Mouse (Mus musculus) layer of hippocampus, adult 9-11 months (tissue): ENCODE results near the gene Nek2.

Source experiments
- DNase-seq: peaks from one replicate; pipeline ENCODE4 v3.0.0; 2022

Nek2 gene

DNA sequence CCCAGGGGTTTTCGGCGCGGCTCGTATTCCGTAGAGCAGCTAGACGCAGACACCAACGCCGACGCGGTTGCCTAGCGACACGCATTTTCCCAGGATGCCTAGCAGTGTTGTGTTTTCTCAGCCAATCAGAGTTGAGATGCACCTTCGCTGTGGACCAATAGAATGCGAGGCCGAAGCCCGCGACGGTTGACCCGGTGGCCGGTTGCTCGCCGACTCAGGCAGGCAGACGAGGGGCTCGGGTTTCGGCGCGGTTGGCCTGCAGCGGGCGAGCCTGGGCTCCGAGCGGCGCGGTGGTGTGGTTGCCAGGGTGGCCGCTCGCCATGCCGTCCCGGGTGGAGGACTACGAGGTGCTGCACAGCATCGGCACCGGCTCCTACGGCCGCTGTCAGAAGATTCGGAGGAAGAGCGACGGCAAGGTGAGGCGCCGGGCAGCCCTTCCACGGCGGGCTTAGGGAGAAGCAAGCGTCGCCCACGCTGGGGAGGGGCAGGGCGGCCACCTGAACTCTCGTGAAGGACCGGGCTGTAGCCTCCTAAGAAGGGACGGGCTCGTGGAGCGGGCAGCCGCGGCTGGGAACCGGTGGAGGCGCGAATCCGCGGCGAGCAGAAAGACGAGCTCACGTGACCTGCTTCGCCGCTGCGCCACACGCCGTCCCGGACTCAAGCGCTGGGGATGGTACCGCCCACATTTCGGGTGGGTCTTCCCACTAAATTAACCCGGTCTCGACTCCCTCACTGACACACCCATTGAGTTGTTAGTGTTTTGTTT is at the start of gene Nek2:
TSS of gene Nek2 (plus strand) at position 119 of the 766 bp plus-strand sequence.
- DNase-seq = peak; percentile 98

DNA sequence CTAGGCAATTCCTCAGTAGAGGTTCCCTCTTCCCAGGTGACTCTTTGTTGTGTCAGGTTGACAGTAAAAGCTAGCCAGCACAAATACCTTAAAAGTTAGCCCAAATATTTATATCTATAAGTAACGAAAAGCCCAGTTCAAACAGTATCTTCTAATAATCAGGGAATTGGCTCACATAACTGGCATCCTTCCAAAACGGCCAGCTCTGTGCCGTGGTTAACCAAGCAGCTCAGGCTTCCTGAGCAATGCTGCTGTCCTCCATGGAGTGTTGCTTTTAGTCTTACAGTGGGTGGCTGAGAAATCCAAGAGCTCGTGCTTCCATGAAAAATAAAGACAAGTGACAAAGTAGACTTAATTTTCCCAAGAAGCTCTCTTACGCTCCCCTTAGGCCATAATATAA is 47.1 kb upstream of the Nek2 start:
- DNase-seq = no peak

DNA sequence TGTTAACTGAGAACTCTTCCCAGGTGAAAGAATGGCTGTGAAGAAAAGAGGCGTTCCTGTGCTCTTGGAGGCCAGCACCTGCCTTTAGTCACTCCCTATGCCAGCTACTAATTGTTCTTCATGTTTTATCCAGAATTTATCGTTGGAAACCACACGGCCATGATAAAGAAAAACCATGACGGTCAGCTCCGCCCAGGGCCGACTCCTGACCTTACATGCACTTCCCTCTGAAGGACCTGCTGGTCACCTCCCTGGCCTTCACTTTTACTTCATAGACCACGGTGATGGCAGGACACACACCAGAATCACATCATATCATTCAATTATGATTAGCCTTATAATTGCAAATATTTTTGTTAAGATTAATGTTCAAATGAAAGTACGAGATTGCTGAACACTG is 46.1 kb upstream of the Nek2 start:
- DNase-seq = no peak

DNA sequence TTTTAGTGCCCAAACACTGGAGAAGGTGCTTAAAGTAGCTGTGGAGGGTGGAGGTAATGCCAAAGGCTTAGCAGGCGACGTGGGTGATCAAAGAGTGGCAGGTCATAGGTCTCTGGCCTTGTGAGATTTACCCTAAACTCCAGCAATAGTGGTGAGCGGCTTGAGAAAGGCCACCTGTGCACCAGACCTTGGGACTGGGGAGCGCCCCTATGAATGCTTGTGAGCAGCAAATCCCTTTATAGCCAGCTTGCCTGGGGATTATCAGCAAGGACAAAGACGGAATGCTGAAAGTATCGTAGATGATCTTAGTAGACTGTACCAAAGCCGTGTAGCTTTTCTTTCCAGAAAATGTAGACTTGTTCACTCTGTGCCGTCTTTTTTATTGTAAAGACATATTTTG is 43.7 kb upstream of the Nek2 start:
- DNase-seq = no peak

DNA sequence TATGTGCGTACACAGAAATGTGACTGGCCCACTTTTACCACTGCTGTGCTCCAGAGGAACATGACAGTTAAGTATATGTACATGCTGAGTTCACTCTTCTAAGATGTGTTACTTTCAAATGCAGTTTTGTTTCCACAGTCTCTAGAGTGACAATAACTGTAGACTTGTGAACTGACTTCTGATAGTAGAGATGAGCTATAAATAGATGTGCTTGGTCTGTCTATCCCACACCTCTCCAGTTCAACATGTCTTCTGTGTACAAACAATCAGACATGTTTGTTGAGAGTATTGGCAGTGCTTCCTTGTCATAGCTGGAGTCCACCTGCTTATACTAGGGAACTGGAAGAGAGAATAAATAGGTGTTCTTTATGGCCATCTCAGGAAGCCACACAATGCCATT is 40.8 kb upstream of the Nek2 start:
- no peak for DNase-seq

DNA sequence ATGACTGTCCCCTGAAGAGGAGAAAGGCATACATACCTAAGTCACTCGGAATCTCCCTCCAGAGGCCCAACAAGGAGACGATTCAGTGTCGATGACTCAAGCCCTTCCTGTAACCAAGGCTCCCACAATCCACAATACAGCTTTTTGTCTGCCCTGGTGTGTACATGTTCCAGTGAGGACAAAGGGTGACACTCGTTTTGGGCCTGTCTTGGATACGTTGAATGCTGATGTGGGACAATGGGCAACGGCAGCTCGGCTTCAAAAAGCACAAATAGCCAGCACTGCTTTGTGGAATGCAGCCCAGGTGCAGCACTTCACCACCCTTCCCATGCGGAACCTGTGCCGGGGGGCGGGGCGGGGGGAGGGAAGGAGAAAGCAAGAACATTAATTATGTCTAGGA is 36.1 kb upstream of the Nek2 start:
- DNase-seq = peak; percentile 70

DNA sequence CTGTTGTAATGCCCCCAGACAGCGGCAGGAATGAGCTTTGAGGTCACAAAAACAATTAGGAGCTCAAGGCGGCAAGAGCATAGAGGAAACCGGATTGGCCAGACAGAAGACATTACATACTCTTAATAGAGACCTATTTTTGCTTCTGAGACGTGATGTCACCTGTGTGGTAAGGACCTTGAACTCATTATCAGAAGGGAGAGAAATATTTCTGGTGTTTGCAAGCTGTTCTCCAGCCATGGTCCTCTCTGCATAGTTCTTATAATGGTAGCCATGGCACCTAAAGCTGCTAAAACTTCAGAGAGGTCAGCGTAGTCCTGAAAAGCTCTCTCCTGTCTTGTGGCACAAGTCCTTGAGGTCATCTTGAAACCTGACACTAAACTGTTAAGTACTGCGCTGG is 35.0 kb upstream of the Nek2 start:
- DNase-seq = no peak

DNA sequence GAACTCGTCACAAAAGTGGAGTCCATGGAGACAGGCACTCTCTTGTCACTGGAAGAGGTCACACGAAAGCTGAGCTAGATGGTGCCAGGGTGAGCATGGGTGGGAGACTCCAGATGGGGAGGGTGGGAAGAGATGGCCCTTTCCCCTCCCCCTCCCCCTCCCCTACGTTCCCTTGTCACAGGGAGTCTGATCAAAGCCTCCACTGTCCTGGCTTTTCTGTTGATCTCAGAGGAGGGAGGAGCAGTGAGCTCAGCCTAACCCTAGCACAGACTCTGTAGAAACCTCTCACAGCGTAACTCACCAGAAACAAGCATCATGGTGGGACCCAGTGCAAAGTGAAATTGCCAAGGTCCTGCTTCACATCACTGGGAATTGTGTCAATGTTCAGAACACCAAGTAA is 33.9 kb upstream of the Nek2 start:
- DNase-seq = peak; percentile 71

DNA sequence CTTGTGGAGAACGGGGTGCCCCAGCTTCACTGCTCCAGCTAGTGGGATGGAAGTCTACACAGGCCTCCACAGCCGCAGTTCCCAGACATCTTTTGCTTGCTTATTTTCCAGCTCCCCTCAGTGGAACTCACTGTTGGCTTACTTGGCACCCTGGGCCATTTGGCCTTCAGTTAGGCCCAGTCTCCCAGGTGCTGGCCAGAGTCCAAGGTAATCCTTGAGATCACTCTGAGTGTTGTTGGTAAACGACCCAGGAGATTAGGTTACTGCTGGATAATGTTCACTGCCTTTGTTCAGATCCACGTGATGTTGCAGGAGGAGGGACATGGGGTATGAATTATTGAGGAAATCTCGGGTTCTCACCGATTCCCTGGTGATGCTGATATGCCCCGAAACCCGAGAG is 28.3 kb upstream of the Nek2 start:
- no peak for DNase-seq

DNA sequence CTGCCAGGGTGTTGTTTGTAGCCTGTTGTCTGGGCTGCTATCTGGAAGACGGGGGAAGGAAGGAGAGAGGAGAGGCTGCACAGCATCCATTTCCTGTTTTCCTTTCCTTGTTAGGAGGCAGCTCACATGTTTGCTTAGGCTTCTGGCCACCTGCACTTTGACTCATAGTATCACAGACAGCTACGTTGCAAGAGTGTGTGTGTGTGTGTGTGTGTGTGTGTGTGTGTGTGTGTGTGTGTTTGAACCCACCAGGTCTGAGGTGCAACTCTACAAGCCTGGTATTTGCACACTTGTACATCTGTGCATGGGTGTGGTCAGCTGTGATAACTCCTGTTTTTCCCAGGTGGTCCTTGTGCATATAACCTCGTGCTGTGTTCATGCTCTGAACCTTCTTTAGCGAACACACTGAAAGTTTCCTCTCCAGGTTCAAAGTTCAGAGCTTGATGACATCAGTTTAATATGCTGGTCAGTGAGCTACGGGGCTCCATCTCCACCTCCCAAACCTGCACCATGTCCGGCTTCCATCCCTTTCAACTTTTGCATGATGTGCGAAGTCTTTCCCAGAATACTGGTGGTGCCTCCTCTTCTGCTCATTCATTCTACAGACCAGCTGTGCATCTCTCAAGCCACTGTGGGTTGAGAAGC is 27.2 kb upstream of the Nek2 start:
- DNase-seq = no peak

DNA sequence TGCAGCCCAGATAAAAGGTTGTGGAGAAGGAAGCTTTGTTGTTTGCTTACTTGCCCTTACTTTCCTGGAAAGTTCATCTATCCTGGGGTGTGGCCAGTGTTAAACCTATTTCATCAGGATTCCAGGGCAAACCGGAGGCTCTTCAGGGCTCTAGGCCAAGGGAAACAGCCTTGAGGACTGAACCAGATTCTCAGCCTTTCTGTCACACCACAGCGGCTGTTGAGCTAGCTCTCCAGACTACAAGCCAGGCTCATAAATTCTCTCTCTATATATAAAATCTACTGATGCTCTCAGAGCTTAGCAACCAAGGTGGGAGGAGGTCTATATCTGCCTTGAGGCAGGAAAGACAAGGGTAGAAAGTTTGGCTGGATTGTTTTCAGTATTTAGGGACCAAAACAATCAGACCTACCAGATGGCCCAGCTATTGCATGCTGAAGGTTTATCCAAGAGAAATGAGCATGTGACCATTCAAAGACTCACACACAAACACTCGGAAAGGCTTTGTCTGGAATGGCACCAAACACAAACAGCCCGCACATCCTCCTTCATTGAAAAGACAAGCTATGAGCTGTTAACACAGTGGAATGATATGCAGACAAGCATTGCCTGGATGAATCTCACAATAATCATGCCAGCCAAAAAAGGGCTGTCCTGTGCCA is 24.9 kb upstream of the Nek2 start:
- no peak for DNase-seq

DNA sequence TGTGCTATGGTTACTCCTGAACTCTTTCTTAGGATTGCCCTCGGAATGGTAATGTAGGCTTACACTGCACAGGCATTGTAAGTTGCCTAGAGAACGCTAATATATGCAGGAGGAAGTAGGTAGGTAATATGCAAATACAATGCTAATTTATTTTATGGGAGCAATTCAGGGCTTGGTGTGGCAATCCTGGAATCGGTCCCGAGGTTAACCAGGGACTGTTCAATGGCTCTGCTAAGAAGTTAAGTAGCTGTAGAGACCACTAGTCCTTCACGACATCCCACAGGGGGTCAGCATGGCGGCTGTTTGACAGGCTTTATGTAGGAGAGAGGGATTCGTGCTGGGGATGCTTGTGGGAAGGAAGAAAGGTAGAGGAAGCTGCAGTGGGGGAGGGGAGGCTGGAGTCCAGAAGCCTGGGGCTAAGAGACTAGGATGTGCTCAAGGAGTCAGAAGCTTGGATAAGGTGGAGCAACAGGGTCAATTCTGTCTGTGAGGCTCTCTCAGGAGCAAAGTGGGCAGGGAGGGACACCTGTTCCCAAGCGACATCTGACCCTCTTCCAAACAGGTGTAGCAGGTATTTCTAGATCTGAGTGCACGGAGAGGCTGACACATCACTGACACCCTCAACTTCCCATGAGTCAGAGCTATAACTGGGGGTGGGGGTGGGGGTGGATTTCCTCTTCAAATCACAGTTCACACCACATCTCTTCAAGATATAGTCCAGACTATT is 19.0 kb upstream of the Nek2 start:
- DNase-seq = no peak

DNA sequence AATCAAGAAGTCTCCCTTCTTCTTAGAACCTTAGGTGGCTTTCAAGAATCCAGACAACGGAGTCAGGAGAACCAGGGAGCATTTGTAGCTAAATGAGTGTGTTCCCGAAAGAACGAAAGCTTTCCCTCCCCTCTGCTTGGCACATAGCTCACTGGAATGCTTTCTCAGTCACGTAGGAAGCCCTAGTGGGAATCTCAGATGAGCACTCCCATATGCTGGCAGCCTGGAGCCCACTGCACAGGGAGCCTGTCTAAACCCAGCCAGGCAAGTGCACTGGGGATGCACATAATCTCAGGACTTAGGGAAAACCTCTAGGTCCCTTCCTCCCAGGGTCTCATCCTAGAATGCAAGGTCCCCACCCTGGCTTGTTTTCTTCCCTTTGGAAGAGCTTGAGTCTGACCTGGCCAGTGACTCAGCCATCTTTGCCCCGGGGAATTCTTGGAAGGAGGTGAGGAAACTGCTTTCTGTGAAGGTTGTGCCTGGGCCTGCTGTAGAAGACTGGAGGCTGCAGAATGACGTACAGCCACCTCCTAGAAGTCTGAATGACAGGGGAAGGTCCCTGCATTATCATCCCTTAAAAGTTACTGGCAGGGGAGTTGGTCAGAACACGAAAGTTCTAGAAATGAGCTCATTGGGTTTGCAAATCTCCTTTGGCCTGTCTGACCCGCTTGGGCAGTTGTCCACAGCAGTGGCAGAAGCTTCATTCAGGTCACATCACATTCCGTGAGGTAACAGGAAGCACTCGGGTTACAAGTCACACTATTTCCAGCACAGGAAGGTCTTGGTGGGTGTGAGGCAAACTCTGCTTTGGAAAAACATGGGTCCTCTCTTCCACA is 18.2 kb upstream of the Nek2 start:
- peak; percentile 56 for DNase-seq

DNA sequence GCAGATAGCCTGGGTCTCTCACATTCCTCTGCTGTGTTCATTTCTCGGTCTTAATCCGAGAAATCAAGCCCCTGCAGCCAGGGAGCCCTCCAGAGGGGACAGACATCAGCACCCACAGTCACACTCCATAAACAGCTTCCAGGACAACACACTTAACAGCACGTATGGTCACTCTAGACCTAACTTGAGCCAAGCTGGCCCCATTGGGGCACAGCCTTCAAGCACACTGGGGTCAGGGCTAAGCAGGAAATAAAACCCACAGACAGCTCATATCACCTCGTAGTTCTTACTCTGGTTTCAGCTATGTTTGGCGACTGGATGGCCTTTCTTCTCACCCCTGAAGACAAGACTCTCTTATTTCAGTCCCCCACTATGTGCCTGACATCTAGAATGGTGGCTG is 16.5 kb upstream of the Nek2 start:
- no peak for DNase-seq

DNA sequence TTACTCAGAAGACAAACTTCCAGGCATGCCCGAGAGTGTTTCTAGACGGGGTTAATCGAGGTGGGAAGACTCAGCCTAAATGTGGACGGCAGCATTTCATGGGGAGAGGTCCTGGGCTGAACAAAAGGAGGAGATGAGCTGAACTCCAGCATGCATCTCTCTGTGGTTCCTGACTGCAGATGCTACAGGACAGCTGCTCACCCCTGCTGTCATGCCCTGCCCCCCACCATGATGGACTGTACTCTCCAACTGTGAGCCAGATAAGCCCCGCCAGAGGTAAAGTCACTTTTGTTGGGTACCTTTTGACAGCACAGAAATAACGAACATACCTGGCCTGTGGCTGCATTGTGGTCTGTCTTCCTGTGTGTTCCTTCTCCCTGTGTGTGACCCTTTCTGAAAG is 15.5 kb upstream of the Nek2 start:
- no peak for DNase-seq

DNA sequence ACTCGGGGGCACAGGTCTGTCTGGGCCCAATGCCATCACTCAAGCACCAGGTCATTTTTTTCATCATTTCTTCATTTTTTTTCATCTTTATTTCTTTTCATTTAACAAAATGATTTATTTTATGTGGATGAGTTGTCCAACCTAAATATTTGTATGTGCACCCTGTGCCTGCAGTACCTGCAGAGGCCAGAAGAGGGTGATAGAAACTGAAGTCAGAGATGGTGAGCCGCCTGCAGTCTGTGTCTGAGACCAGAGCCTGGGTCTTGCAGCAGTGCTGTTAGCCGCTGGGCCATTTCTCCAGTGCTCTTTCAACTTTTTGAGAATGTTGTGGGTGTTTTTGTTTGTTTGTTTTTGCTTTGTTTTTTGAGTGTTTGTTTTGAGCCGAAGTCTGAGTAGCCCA is 14.5 kb upstream of the Nek2 start:
- no peak for DNase-seq

DNA sequence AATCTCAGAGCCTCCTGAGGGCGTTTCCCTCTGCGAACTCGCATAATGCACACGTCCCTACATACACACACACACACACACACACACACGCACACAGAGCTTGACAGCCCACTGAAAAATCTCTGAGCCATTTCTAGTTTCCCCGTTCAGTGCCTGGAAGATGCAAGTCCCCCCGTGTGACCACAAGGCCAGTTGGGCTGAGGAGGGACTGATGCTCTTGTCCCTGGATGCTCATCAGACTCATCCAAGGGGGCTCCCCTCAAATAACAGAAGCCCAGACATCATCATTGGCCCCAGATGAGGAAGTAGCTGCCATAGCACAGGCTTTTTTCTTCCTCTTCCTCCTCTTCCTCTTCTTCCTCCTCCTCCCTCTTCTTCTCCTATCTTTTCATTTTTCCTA is 13.3 kb upstream of the Nek2 start:
- no peak for DNase-seq

DNA sequence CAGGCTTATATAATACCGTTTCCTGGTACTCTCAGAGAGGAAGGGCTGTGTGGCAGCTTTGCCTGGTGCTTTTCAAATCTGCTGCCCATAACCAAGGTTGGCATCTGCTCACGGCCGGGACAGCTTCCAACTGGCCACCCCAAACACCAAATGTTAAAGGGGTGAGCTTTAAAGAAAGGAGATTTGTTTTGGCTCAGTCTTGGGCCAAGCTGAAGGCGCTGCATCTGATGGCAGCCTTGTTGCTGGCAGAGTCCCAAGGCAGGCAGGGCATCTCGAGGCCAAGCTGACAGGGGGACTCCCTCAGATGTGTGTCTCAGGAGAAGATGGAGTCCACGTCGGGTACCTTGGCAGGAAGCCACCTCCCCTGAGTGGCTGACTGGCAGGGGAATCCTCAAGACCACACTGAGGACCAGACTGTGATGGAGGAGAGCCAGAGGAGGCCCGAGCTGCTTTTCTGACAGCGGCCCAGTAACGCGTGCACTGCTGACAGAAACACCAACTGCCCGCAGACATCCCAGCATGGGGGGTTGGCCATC is 12.5 kb upstream of the Nek2 start:
- DNase-seq = peak; percentile 44

DNA sequence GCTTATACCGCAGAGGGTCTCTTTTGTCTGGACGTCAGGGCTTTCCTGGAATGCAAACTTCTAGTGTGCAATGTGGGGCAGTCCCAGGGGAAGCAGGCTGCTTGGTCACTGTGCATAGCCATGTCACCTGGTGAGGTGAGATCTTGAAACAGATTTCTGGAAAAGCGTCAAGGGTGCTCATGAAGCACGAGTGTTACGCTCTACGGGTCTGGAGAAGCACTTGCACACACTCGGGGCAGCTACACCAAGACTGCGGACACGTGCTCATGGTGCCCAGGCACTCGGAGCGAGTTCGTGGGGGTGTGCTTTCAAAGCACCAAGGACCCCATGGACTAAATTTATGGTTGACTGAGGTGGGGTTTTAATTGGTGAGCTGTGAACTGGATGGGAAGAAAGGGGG is 9.5 kb upstream of the Nek2 start:
- DNase-seq = no peak

DNA sequence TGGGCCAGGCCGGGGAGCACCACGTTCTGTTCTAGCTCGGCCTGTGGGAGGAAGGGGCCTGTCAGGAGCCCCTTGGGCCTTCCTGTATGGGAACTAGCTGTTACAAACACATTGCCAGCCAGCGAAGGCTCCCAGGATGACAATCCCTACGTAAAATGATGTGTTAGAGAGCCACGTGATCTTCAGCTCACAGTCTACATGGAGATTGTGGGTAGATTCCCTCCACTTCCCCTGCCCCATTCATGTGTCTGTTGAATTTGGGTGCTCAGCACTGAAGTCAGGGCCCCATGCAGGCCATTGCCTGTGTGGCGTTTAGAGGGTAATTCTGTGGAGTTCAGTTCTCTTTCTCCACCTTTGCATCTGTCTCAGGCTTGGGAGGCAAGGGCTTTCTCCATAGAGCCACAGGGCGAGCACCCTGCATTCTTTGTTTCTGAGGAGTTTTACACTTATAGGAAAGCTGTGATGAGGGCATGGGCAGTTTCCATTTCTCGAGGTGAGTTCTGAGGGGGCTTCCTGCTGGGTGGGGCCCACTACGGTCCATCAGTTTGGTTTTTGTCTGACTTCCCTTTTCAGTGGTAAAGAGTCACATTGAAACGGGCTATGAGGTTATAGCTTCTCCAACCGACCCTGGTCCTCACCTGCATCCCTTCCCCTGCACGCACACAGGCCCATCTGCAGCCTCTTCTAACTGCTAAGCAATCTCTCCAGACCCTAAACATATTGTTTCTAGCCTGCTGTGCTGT is 8.1 kb upstream of the Nek2 start:
- no peak for DNase-seq

DNA sequence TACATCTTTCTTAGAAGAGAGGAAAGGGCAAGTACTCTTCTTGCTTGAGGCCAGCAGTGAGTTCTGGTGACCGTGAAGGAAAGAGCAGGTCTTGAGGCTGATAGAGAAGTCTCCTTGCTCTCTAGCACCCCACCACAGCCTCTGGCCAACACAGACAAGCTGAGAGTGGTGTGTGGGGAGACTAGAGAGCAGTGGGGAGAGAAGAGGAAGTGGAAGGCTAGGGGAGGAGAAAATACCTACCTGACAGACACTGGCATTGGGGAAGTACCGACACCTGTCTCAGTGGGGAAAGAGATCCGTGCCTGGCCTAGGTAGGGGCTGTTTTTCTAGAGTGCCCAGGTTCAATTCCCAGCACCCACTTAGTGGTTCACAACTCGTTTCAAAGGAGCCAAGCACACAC is 7.0 kb upstream of the Nek2 start:
- DNase-seq = no peak

DNA sequence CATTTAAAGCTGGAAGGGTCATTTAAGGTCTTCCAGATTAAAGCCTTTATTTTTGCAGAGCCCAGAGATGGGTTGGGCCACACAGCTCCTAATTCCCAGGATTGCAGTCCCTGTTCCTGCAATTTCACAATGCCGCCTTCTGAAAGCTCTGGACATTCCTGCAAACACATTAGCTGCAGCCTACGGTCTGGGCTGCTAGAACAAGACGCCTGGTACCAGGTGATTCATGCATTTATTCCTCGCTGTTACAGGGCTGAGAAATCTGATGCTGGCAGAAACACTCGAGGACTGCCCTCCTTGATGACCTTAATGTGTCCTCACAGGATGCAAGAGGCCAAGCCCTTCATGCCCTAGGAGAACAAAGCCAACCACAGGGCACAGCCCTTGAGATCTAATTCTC is 6.3 kb upstream of the Nek2 start:
- no peak for DNase-seq
